Mouse (Mus musculus): ENCODE results near the gene Kcnk5.

Kcnk5 gene

DNA sequence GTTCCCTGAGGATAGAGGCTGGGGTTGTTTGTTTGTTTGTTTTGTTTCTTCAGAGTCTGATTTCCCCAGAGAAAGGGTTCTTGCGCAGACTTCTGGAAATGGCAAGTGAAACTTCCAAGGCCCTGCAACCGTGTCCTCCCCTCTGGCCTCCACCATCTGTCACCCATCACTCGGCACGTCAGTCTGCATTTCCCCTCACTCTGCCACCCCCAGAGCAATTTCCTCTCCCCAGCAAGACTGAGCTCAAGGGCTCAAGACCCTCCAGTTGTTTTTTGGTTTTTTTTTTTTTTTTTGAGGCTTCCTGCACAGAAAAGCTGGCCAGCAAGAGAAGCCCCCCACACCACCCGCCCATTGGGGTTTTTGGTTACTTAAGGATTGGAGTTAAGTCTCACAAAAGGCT is 9.1 kb downstream of the Kcnk5 start:
- Histone ChIP-seq H3K4me1 (replicated peaks; ENCODE audit: low read depth, low read length) (peaks cover 99% of the 10 kb centered on the region), H3K9me3 (ENCODE audit: low read length) (no peaks in the 10 kb centered on the region), H3K4me3 (replicated peaks; ENCODE audit: low read length) (peak overlapping the region; percentile 33), H3K27me3 (ENCODE audit: insufficient read depth, low read length) (no peaks in the 10 kb centered on the region), H3K36me3 (ENCODE audit: insufficient read depth, low read length) (peaks cover 96% of the 10 kb centered on the region)
- TF ChIP-seq CTCF (conservative IDR thresholded peaks at IDR 0.05; ENCODE audit: low read length) (no peak), POU5F1 (IDR thresholded peaks at IDR 0.05; ENCODE audit: borderline replicate concordance, low read length) (no peak), NANOG (IDR thresholded peaks at IDR 0.05; ENCODE audit: borderline replicate concordance, low read length) (no peak)

DNA sequence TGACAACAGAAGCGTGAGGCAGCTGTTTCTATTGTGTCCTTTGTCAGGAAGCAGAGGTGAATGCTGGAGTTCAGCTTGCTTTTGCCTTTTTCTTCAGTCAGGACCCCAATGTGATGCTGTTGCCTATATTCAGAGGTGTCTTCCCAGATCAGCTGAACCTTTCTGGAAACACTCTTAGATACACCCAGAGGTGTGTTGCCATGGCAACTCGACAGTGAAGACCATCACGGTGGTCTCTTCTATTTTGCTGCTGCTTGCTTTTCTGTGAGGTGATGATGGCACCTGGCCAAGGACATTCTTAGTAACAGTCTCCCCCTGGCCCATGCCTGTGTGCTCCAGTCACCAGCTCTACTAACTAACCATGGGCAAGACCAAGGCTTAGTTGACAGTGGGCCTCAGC is 9.8 kb downstream of the Kcnk5 start:
- H3K36me3 ChIP-seq (ENCODE audit: insufficient read depth, low read length), result peaks cover 96% of the 10 kb centered on the region
- H3K4me3 ChIP-seq (replicated peaks; ENCODE audit: low read length), result peak overlapping the region; percentile 33; the same call in 1 of the 2 replicates
- H3K27me3 ChIP-seq (ENCODE audit: insufficient read depth, low read length), result no peaks in the 10 kb centered on the region
- H3K4me1 ChIP-seq (replicated peaks; ENCODE audit: low read depth, low read length), result peaks cover 100% of the 10 kb centered on the region
- TF ChIP-seq NANOG (IDR thresholded peaks at IDR 0.05; ENCODE audit: borderline replicate concordance, low read length), result no peak
- H3K9me3 ChIP-seq (ENCODE audit: low read length), result no peaks in the 10 kb centered on the region

DNA sequence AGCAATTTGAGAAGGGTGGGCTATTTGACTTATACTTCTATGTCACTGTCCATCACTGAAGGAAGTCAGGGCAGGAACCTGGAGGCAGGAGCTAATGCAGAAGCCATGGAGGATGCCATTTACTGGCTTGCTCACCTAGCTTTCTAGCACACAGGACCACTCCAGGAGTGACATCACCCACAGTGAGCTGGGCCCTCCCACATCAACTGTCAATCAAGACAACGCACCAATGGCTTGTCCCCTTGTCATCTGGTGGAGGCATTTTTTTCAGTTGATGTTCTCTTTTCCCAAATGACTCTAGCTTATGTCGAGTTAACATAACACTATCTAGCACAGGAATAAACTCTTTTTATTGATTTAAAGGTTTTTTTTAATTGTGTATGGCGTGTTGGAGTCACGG is 12.4 kb downstream of the Kcnk5 start:
- H3K9me3 ChIP-seq (ENCODE audit: low read length), result no peaks in the 10 kb centered on the region
- H3K27me3 ChIP-seq (ENCODE audit: insufficient read depth, low read length), result no peaks in the 10 kb centered on the region
- no peak overlapping the region for H3K4me3 ChIP-seq (replicated peaks; ENCODE audit: low read length)
- peaks cover 100% of the 10 kb centered on the region for H3K4me1 ChIP-seq (replicated peaks; ENCODE audit: low read depth, low read length)
- H3K36me3 ChIP-seq (ENCODE audit: insufficient read depth, low read length), result peaks cover 99% of the 10 kb centered on the region
- TF ChIP-seq NANOG (IDR thresholded peaks at IDR 0.05; ENCODE audit: borderline replicate concordance, low read length), result no peak
- no peak for TF ChIP-seq CTCF (conservative IDR thresholded peaks at IDR 0.05; ENCODE audit: low read length)
- no peak for TF ChIP-seq POU5F1 (IDR thresholded peaks at IDR 0.05; ENCODE audit: borderline replicate concordance, low read length)

DNA sequence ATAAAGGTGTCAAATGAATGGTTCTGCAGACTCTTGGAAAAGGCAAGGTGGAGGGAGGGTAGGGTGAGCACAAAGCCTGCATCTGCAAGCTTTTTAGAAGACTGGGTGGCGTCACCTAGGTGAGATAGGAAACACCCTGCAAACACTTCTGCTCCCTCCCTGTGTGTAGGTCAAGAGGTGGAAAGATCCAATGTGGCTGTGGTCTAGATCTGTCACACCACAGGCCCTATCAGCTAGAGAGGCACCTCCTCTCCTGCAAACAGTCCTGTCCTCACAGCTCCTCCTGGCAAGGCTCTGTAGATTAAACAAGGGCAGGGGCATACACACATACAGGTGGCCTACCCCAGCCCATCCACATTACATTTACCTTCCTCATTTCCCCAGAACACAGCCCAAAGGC is 13.1 kb downstream of the Kcnk5 start:
- Histone ChIP-seq H3K4me1 (replicated peaks; ENCODE audit: low read depth, low read length) (peaks cover 100% of the 10 kb centered on the region), H3K9me3 (ENCODE audit: low read length) (no peaks in the 10 kb centered on the region), H3K4me3 (replicated peaks; ENCODE audit: low read length) (no peak overlapping the region), H3K27me3 (ENCODE audit: insufficient read depth, low read length) (no peaks in the 10 kb centered on the region), H3K36me3 (ENCODE audit: insufficient read depth, low read length) (peaks cover 100% of the 10 kb centered on the region)
- no peak for TF ChIP-seq CTCF (conservative IDR thresholded peaks at IDR 0.05; ENCODE audit: low read length)
- TF ChIP-seq NANOG (IDR thresholded peaks at IDR 0.05; ENCODE audit: borderline replicate concordance, low read length), result no peak
- no peak for TF ChIP-seq POU5F1 (IDR thresholded peaks at IDR 0.05; ENCODE audit: borderline replicate concordance, low read length)

DNA sequence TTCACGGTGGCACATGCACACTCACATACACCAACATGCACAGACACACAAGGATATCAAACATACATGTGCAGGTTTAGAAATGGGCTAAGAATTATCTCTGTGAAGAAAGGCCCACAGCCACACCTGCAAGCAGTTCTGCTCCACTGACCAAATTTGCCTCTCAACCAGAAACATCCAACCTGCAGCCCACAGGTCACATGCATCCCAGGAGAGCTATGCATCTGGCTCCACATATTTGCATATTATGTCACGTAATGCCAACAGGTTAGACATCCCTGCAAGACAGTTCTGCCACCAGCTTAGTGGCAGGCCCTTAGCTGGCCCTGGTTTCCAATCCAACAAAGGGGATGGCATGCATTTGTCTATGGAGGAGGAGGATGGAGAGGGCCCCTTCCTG is 13.6 kb downstream of the Kcnk5 start:
- H3K36me3 ChIP-seq (ENCODE audit: insufficient read depth, low read length), result peaks cover 100% of the 10 kb centered on the region
- no peak overlapping the region for H3K4me3 ChIP-seq (replicated peaks; ENCODE audit: low read length)
- no peaks in the 10 kb centered on the region for H3K27me3 ChIP-seq (ENCODE audit: insufficient read depth, low read length)
- no peaks in the 10 kb centered on the region for H3K9me3 ChIP-seq (ENCODE audit: low read length)
- TF ChIP-seq NANOG (IDR thresholded peaks at IDR 0.05; ENCODE audit: borderline replicate concordance, low read length) (no peak), POU5F1 (IDR thresholded peaks at IDR 0.05; ENCODE audit: borderline replicate concordance, low read length) (no peak)
- H3K4me1 ChIP-seq (replicated peaks; ENCODE audit: low read depth, low read length), result peaks cover 100% of the 10 kb centered on the region

DNA sequence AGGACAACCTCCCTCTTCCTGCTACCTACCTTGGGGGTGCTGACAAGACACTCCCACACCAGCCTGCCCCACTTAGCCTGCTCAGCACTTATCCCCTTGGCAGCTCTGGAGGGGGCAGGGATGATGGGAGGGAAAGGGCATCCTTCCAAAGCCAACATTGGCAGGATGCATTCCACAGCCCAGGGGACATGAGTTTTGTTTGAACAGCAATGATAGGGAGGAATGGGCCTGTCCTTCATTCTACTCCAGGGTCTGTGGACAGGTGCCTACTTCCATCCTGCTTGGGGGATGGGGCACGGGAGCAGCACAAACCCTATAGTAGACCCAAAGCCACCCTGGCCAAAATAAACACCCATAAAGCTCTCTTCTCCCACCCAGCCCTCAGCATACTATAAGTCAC is 16.2 kb downstream of the Kcnk5 start:
- TF ChIP-seq CTCF (conservative IDR thresholded peaks at IDR 0.05; ENCODE audit: low read length) (no peak), NANOG (IDR thresholded peaks at IDR 0.05; ENCODE audit: borderline replicate concordance, low read length) (no peak), POU5F1 (IDR thresholded peaks at IDR 0.05; ENCODE audit: borderline replicate concordance, low read length) (no peak)
- peaks cover 98% of the 10 kb centered on the region for H3K36me3 ChIP-seq (ENCODE audit: insufficient read depth, low read length)
- no peaks in the 10 kb centered on the region for H3K27me3 ChIP-seq (ENCODE audit: insufficient read depth, low read length)
- peaks cover 100% of the 10 kb centered on the region for H3K4me1 ChIP-seq (replicated peaks; ENCODE audit: low read depth, low read length)
- H3K4me3 ChIP-seq (replicated peaks; ENCODE audit: low read length), result peak overlapping the region; percentile 20; the same call in 1 of the 2 replicates
- no peaks in the 10 kb centered on the region for H3K9me3 ChIP-seq (ENCODE audit: low read length)

DNA sequence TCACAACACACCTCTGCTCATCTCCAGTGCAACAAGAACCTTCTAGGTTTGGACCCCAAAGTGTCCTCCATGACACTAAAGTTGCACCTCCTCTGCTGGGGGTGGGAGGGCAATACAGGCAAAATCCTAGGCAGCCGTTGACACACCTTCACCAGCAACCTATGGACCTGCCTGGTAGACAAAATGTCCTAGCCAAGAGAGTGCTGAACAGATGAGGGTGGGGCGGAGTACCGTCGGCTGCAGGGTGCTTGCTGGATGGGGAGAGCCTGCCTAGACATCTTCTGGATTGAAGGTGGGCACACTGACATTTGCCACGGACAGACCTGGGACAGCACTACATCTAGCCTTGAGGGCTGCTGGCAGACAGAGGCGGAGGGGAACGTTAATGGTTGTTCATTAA is 17.2 kb downstream of the Kcnk5 start:
- no peak for TF ChIP-seq POU5F1 (IDR thresholded peaks at IDR 0.05; ENCODE audit: borderline replicate concordance, low read length)
- TF ChIP-seq NANOG (IDR thresholded peaks at IDR 0.05; ENCODE audit: borderline replicate concordance, low read length), result no peak
- no peak for TF ChIP-seq CTCF (conservative IDR thresholded peaks at IDR 0.05; ENCODE audit: low read length)
- Histone ChIP-seq H3K9me3 (ENCODE audit: low read length) (no peaks in the 10 kb centered on the region), H3K4me3 (replicated peaks; ENCODE audit: low read length) (peak overlapping the region; percentile 23; the same call in 1 of the 2 replicates), H3K4me1 (replicated peaks; ENCODE audit: low read depth, low read length) (peaks cover 100% of the 10 kb centered on the region), H3K36me3 (ENCODE audit: insufficient read depth, low read length) (peaks cover 98% of the 10 kb centered on the region), H3K27me3 (ENCODE audit: insufficient read depth, low read length) (no peaks in the 10 kb centered on the region)

DNA sequence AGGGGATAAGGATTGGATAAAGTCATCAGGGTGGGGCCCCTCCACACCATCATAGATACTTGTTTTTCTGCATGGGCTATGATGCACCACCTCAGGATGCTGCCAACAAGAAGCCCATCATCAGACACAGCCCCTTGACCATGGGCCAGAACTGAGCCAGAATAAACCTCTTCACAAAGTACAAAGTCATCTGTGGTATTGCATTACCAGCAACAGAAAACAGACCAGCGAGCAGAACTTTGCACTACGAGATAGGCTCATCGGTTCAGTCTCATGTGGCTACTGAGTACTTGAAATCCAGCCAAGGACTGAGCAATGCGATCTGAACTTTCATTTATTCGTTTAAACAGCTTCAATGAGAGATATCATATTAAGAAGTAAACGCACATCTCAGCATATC is 18.9 kb downstream of the Kcnk5 start:
- no peaks in the 10 kb centered on the region for H3K9me3 ChIP-seq (ENCODE audit: low read length)
- peaks cover 100% of the 10 kb centered on the region for H3K4me1 ChIP-seq (replicated peaks; ENCODE audit: low read depth, low read length)
- no peaks in the 10 kb centered on the region for H3K27me3 ChIP-seq (ENCODE audit: insufficient read depth, low read length)
- H3K4me3 ChIP-seq (replicated peaks; ENCODE audit: low read length), result peak overlapping the region; percentile 3; the same call in 1 of the 2 replicates
- TF ChIP-seq CTCF (conservative IDR thresholded peaks at IDR 0.05; ENCODE audit: low read length) (no peak), NANOG (IDR thresholded peaks at IDR 0.05; ENCODE audit: borderline replicate concordance, low read length) (no peak), POU5F1 (IDR thresholded peaks at IDR 0.05; ENCODE audit: borderline replicate concordance, low read length) (no peak)
- peaks cover 97% of the 10 kb centered on the region for H3K36me3 ChIP-seq (ENCODE audit: insufficient read depth, low read length)

All from E14TG2a.4 (cell line).